Mouse (Mus musculus) midbrain, postnatal 0 days (tissue): ENCODE measurements at regions not wholly inside any gene's neighbourhood (a gene's known extent, or its start where the extent isn't known, plus 50 kb on each side); places are given as distances from the start of the nearest gene placed in this dataset.

Experiments used
- ATAC-seq: fragments of 200-750 bp; cut with Nextera tagmentation; 2 replicates; pipeline ENCODE4 v1.8.0; 2017; ENCODE audit warnings: moderate number of reproducible peaks, mild to moderate bottlenecking, moderate TSS enrichment, moderate library complexity; ENCODE audit not compliant: low FRiP score
- DNase-seq: peaks from one replicate; pipeline ENCODE4 v3.0.0-alpha.2; 2015; ENCODE audit warnings: low spot score
- H3K27ac ChIP-seq: fragments of 300-500 bp; sonication (generic); 2 replicates; pipeline ENCODE4 v1.5.1; 2014; ENCODE audit warnings: low read depth, mild to moderate bottlenecking, low read length, mixed read lengths
- H3K27me3 ChIP-seq: fragments of 300-500 bp; sonication (generic); 2 replicates; pipeline ENCODE4 v1.6.1; 2014; ENCODE audit warnings: low read length, control low read depth, mixed read lengths; ENCODE audit not compliant: insufficient read depth
- H3K36me3 ChIP-seq: fragments of 300-500 bp; sonication (generic); 2 replicates; pipeline ENCODE4 v1.6.1; 2014; ENCODE audit warnings: low read length, control low read depth, mixed read lengths; ENCODE audit not compliant: insufficient read depth
- H3K4me1 ChIP-seq: fragments of 300-500 bp; sonication (generic); 2 replicates; pipeline ENCODE4 v1.6.1; 2014; ENCODE audit warnings: mild to moderate bottlenecking, control low read depth, antibody characterized with exemption, low read length, mixed read lengths; ENCODE audit not compliant: insufficient read depth
- H3K4me2 ChIP-seq: fragments of 300-500 bp; sonication (generic); 2 replicates; pipeline ENCODE4 v1.6.1; 2014; ENCODE audit warnings: low read depth, mild to moderate bottlenecking, low read length, mixed read lengths; ENCODE audit not compliant: poor library complexity, severe bottlenecking
- H3K4me3 ChIP-seq: fragments of 300-500 bp; sonication (generic); 2 replicates; pipeline ENCODE4 v1.5.1; 2014; ENCODE audit warnings: low read depth, mild to moderate bottlenecking, low read length, moderate library complexity
- H3K9ac ChIP-seq: fragments of 300-500 bp; sonication (generic); replicated peaks from 2 replicates; pipeline ENCODE4 v1.6.1; 2014; ENCODE audit warnings: mild to moderate bottlenecking, low read length, moderate library complexity, mixed read lengths; ENCODE audit not compliant: poor library complexity, severe bottlenecking
- H3K9me3 ChIP-seq: fragments of 300-500 bp; sonication (generic); 2 replicates; pipeline ENCODE4 v1.6.1; 2016; ENCODE audit warnings: low read length, control low read depth
- CTCF ChIP-seq: IDR thresholded peaks from 2 replicates; pipeline ENCODE4 v1.5.1; 2016; ENCODE audit warnings: antibody characterized with exemption, mild to moderate bottlenecking

DNA sequence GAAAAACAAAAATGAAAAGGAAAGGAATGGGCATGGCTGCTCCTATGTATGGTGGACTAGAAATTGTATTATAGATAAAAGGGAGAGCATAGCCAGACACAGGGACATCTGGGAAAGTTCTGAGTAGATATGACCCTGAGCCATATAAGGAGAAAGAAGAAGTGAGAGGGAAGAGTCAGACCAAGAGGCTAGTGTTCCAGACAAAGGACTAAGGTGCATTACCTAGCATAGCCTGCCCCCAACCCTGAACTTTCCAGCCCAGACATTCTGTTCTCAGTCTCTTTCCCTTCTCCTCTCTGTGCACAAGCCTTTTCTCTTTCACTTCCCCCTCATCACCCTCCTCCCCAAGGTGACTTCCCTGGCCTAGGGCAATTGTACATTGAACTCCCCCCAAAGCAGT lies 58.9 kb upstream of the Mettl4 start:
- DNase-seq: no peak
- Histone ChIP-seq H3K4me3 (no peak overlapping the region), H3K9ac (no peak overlapping the region), H3K9me3 (peaks cover 7% of the 10 kb centered on the region; the same call in 1 of the 2 replicates), H3K4me2 (no peak overlapping the region), H3K27me3 (no peaks in the 10 kb centered on the region), H3K4me1 (no peaks in the 10 kb centered on the region), H3K36me3 (no peaks in the 10 kb centered on the region), H3K27ac (no peak overlapping the region)
- ATAC-seq: no peak
- TF ChIP-seq CTCF: no peak
